Mouse (Mus musculus) stomach, embryonic 16.5 days (tissue): ENCODE data around the gene Vmn1r225. TPM values are rescaled to one million over a fixed set of nuclear protein-coding genes. Genes with fewer than 3 reads are reported as not detected.
"Not testable (repeated sequence)": the region's sequence is repeated elsewhere in the genome, so short reads cannot be mapped to it uniquely, and the experiment has no call there.

Experiments
- ATAC-seq: fragments of 200-750 bp; cut with Nextera tagmentation; 2 replicates; pipeline ENCODE4 v1.8.0; 2017; ENCODE audit warnings: moderate number of reproducible peaks, moderate TSS enrichment; ENCODE audit not compliant: insufficient read depth, low FRiP score
- H3K27ac ChIP-seq: fragments of 300-500 bp; sonication (generic); 2 replicates; pipeline ENCODE4 v1.5.1; 2014; ENCODE audit warnings: low read length
- H3K27me3 ChIP-seq: fragments of 300-500 bp; sonication (generic); 2 replicates; pipeline ENCODE4 v1.6.1; 2014; ENCODE audit warnings: low read length, control low read depth, mixed read lengths; ENCODE audit not compliant: control insufficient read depth, insufficient read depth
- H3K36me3 ChIP-seq: fragments of 300-500 bp; sonication (generic); 2 replicates; pipeline ENCODE4 v1.6.1; 2014; ENCODE audit warnings: low read length; ENCODE audit not compliant: control insufficient read depth, insufficient read depth
- H3K4me1 ChIP-seq: fragments of 300-500 bp; sonication (generic); 2 replicates; pipeline ENCODE4 v1.6.1; 2014; ENCODE audit warnings: low read length, control low read depth, mixed read lengths; ENCODE audit not compliant: control insufficient read depth, insufficient read depth
- H3K4me2 ChIP-seq: fragments of 300-500 bp; sonication (generic); 2 replicates; pipeline ENCODE4 v1.6.1; 2014; ENCODE audit warnings: low read depth, low read length, mixed read lengths
- H3K4me3 ChIP-seq: fragments of 300-500 bp; sonication (generic); replicated peaks from 2 replicates; pipeline ENCODE4 v1.5.1; 2014; ENCODE audit warnings: mild to moderate bottlenecking, low read length
- H3K9ac ChIP-seq: fragments of 300-500 bp; sonication (generic); 2 replicates; pipeline ENCODE4 v1.6.1; 2014; ENCODE audit warnings: low read length
- H3K9me3 ChIP-seq: fragments of 300-500 bp; sonication (generic); replicated peaks from 2 replicates; pipeline ENCODE4 v1.6.1; 2016; ENCODE audit warnings: low read length, control low read depth; ENCODE audit not compliant: control insufficient read depth
- WGBS: fragments of 180-500 bp; shearing (Covaris S2); extraction: QIAGEN DNeasy Blood & Tissue Kit; methylation state at CpG from one replicate; pipeline ENCODE4 v1.1.7; 2014; 5-methylcytosine and 5-hydroxymethylcytosine counted together
- polyA plus RNA-seq: library from polyadenylated mRNA; unstranded; fragments of >200 nt; fragmentation: Nextera tagmentation; extraction: Ambion mirVana; gene quantifications from 2 replicates; pipeline ENCODE4 v1.2.1, GENCODE M21; 2015

The Vmn1r225 gene
- polyA plus RNA-seq: not detected in 2 replicates

DNA sequence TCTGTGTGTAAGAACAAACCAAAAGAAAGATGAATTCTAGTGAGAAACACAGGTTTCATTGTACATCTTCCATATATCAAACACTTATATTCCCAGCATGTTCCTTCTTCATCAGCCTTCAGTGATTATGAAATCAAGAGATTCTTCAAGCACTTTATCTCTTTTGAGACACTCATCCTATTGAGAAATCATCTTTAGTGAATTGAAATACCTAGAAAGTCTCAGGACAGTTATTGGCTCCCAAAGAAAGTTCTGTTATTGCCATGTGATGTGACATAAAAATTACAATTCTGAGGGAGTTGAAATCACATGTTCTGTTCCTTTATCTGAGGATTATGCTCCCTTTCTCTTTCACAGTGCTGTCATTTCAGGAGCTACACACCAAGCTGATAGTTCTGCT is at the start of gene Vmn1r225:
Vmn1r225 (plus strand) TSS at position 301 of the 400 bp plus-strand sequence.
- Histone ChIP-seq H3K4me2 (no peak within 1 kb of the TSS), H3K36me3 (no peaks in the 10 kb centered on the region), H3K4me3 (no peak within 1 kb of the TSS), H3K4me1 (no peaks in the 10 kb centered on the region), H3K27ac (no peak within 1 kb of the TSS), H3K9me3 (no peaks in the 10 kb centered on the region), H3K27me3 (no peaks in the 10 kb centered on the region), H3K9ac (no peak within 1 kb of the TSS)
- ATAC-seq: no peak

DNA sequence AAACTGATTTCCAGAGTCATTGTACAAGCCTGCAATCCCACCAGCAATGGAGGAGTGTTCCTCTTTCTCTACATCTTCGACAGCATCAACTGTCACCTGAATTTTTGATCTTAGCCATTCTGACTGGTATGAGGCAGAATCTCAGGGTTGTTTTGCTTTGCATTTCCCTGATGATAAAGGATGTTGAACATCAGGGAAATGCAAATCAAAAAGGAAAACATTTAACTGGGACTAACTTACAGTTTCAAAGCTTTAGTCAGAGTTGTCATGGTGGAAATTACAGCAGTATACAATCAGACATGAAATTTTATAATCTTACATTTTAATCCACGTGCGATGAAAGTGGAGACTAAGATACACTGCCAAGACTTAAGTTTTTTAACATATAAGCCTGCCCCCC is 24.6 kb upstream of the Vmn1r225 start:
- no peaks in the 10 kb centered on the region for H3K27me3 ChIP-seq
- H3K4me2 ChIP-seq: no peak overlapping the region
- no peaks in the 10 kb centered on the region for H3K4me1 ChIP-seq
- WGBS: 65% methylated on average over 3 of the region's 3 CpGs
- H3K4me3 ChIP-seq: no peak overlapping the region
- no peaks in the 10 kb centered on the region for H3K36me3 ChIP-seq
- 0 out of 2 replicates have a peak, but pooled peaks cover 4% of the 10 kb centered on the region for H3K9me3 ChIP-seq
- no peak for ATAC-seq
- H3K27ac ChIP-seq: no peak overlapping the region
- no peak overlapping the region for H3K9ac ChIP-seq

DNA sequence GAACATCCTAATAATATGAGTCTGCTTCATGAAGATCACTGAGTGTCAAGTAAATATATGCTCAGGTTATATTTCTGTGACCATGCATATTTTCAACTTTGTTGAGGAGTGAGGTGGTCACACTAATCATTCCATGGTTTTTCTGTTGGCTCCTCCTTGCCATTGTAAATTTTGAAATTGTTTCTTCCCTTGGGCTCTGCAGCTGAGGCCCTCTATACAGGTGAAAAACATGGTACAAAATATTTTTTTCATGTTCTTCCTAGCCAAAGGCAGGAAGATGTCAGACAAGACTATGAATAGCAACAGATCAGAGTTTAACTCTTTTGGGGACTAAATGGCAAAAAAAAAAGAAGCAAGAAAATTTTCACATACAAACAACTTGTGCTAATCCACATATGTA is 16.7 kb upstream of the Vmn1r225 start, which contains the start of gene Vmn2r108:
Vmn2r108 (minus strand) TSS at position 101 of the 400 bp plus-strand sequence.
- Histone ChIP-seq H3K4me1 (no peaks in the 10 kb centered on the region), H3K27me3 (no peaks in the 10 kb centered on the region), H3K27ac (no peak within 1 kb of the TSS), H3K4me3 (no peak within 1 kb of the TSS), H3K9ac (no peak within 1 kb of the TSS), H3K9me3 (no peaks in the 10 kb centered on the region), H3K4me2 (no peak within 1 kb of the TSS), H3K36me3 (no peaks in the 10 kb centered on the region)
- ATAC-seq: no peak

DNA sequence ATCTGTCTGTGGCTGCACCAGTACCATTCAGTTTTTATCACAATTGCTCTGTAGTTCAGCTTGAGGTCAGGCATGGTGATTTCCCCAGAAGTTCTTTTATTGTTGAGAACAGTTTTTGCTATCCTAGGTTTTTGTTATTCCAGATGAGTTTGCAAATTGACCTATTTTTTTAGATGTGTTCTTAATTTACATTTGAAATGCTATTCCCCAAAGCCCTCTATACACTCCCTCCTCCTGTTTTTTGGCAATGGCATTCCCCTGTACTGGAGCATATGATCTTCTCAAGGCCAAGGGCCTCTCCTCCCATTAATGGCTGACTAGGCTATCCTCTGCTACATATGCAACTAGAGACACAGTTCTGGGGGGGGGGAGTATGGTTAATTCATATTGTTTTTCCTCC is 10.3 kb downstream of the Vmn1r225 start:
- H3K27me3 ChIP-seq, H3K4me3 ChIP-seq, H3K9ac ChIP-seq, H3K4me1 ChIP-seq, H3K27ac ChIP-seq, H3K36me3 ChIP-seq, H3K4me2 ChIP-seq, H3K9me3 ChIP-seq, ATAC-seq: not testable (repeated sequence)

Other genes with a start within 250 kb of the Vmn1r225 start
- not detected in 2 replicates for gene Vmn2r106, start 212.6 kb upstream of the Vmn1r225 start, polyA plus RNA-seq
- not detected in 2 replicates for gene Vmn2r107, start 152.9 kb upstream of the Vmn1r225 start, polyA plus RNA-seq
- gene Vmn1r224, start 84.0 kb upstream of the Vmn1r225 start, polyA plus RNA-seq: not detected in 2 replicates
- not detected in 2 replicates for gene Vmn2r108, start 16.8 kb upstream of the Vmn1r225 start, polyA plus RNA-seq
- not detected in 2 replicates for gene Vmn2r109, start 66.6 kb downstream of the Vmn1r225 start, polyA plus RNA-seq
- 0.01 TPM in 1 of 2 replicates, not detected in the other for gene Vmn2r110, start 98.3 kb downstream of the Vmn1r225 start, polyA plus RNA-seq
- not detected in 2 replicates for gene Fpr-rs3, start 126.7 kb downstream of the Vmn1r225 start, polyA plus RNA-seq
- gene Vmn1r226, start 184.7 kb downstream of the Vmn1r225 start, polyA plus RNA-seq: not detected in 2 replicates
- gene Vmn1r227, start 231.7 kb downstream of the Vmn1r225 start, polyA plus RNA-seq: not detected in 2 replicates